Mouse (Mus musculus) C3H10T1/2 (cell line): ENCODE results near the gene Lhfpl3. TPM values are rescaled to one million over a fixed set of nuclear protein-coding genes. Genes with fewer than 3 reads are reported as not detected.

Experiments used
- polyA plus RNA-seq, 2 experiments: library from polyadenylated mRNA; unstranded; fragments of >200 nt; fragmentation: generic; extraction: Trizol; gene quantifications; one replicate each; pipeline ENCODE4 v1.2.1; 2012; ENCODE audit warnings: missing spikeins in 2 of 2

Lhfpl3 gene
- not detected for polyA plus RNA-seq

GRCm38 (mm10) chr5:22745885-22746532 lies at the start of gene Lhfpl3:
Gene Lhfpl3, plus strand, starts transcription at chr5:22746059.

Other genes starting within 250 kb of the Lhfpl3 start
- 10 to 100 TPM in 1 of 2 experiments, 1 to 10 TPM in 1; 2.3 to 13.1 TPM for gene Orc5, start 195.6 kb upstream of the Lhfpl3 start, polyA plus RNA-seq